Mouse (Mus musculus): ENCODE data around the gene Usb1. TPM values are rescaled to one million over a fixed set of nuclear protein-coding genes. Genes with fewer than 3 reads are reported as not detected.

Gene Usb1
- polyA plus RNA-seq, 1 experiment from 2014 or later = 37.4 TPM

- 83% methylated on average over 3 of the region's 3 CpGs for WGBS
Measured at GRCm38 (mm10) chr8:95381595-95381994, 49.5 kb downstream of the Usb1 start.

GRCm38 (mm10) chr8:95384501-95384900 lies 52.4 kb downstream of the Usb1 start:
- no peaks in the 10 kb centered on the region for H3K9me3 ChIP-seq

More at GRCm38 (mm10) chr8:95381595-95381994, 49.5 kb downstream of the Usb1 start:
- no peak overlapping the region for H3K9ac ChIP-seq
- no peak for ATAC-seq (replicated peaks)
- no peaks in the 10 kb centered on the region for H3K36me3 ChIP-seq (replicated peaks)
- H3K4me2 ChIP-seq = no peak overlapping the region
- no peaks in the 10 kb centered on the region for H3K4me1 ChIP-seq
- H3K4me3 ChIP-seq = no peak overlapping the region
- H3K27ac ChIP-seq = no peak overlapping the region
- H3K27me3 ChIP-seq (replicated peaks) = no peaks in the 10 kb centered on the region
- H3K9me3 ChIP-seq = no peaks in the 10 kb centered on the region

GRCm38 (mm10) chr8:95386037-95386436 lies 54.0 kb downstream of the Usb1 start:
- no peak for ATAC-seq (replicated peaks)
- Histone ChIP-seq H3K4me2 (no peak overlapping the region), H3K4me3 (no peak overlapping the region), H3K4me1 (no peaks in the 10 kb centered on the region), H3K9ac (no peak overlapping the region), H3K9me3 (no peaks in the 10 kb centered on the region), H3K27ac (no peak overlapping the region), H3K27me3 (replicated peaks) (no peaks in the 10 kb centered on the region), H3K36me3 (replicated peaks) (no peaks in the 10 kb centered on the region)
- WGBS = 85% methylated on average over 5 of the region's 5 CpGs

More at GRCm38 (mm10) chr8:95384501-95384900, 52.4 kb downstream of the Usb1 start:
- no peak overlapping the region for H3K4me3 ChIP-seq
- no peak overlapping the region for H3K4me2 ChIP-seq
- no peak for ATAC-seq (replicated peaks)
- H3K27me3 ChIP-seq (replicated peaks) = no peaks in the 10 kb centered on the region
- H3K36me3 ChIP-seq (replicated peaks) = no peaks in the 10 kb centered on the region
- H3K27ac ChIP-seq = no peak overlapping the region
- no peak overlapping the region for H3K9ac ChIP-seq
- 90% methylated on average over 3 of the region's 3 CpGs for WGBS
- H3K4me1 ChIP-seq = no peaks in the 10 kb centered on the region

GRCm38 (mm10) chr8:95387221-95387620 lies 55.1 kb downstream of the Usb1 start:
- Histone ChIP-seq H3K27ac (no peak overlapping the region), H3K9ac (no peak overlapping the region), H3K9me3 (no peaks in the 10 kb centered on the region), H3K4me2 (no peak overlapping the region), H3K4me1 (no peaks in the 10 kb centered on the region), H3K36me3 (replicated peaks) (no peaks in the 10 kb centered on the region), H3K27me3 (replicated peaks) (no peaks in the 10 kb centered on the region), H3K4me3 (no peak overlapping the region)
- WGBS = 89% methylated on average over 10 of the region's 10 CpGs
- ATAC-seq (replicated peaks) = no peak

- Histone ChIP-seq H3K4me2 (no peak overlapping the region), H3K27ac (no peak overlapping the region), H3K9ac (no peak overlapping the region), H3K27me3 (replicated peaks) (no peaks in the 10 kb centered on the region), H3K9me3 (no peaks in the 10 kb centered on the region), H3K4me3 (no peak overlapping the region), H3K36me3 (replicated peaks) (no peaks in the 10 kb centered on the region), H3K4me1 (no peaks in the 10 kb centered on the region)
- 74% methylated on average over 7 of the region's 7 CpGs for WGBS
- ATAC-seq (replicated peaks) = no peak
Measured at GRCm38 (mm10) chr8:95387936-95388335, 55.9 kb downstream of the Usb1 start.

- 79% methylated on average over 4 of the region's 4 CpGs for WGBS
- Histone ChIP-seq H3K27me3 (replicated peaks) (no peaks in the 10 kb centered on the region), H3K4me2 (no peak overlapping the region), H3K9ac (no peak overlapping the region), H3K4me3 (no peak overlapping the region), H3K27ac (no peak overlapping the region), H3K9me3 (no peaks in the 10 kb centered on the region), H3K4me1 (no peaks in the 10 kb centered on the region), H3K36me3 (replicated peaks) (no peaks in the 10 kb centered on the region)
- no peak for ATAC-seq (replicated peaks)
Measured at GRCm38 (mm10) chr8:95390312-95390711, 58.2 kb downstream of the Usb1 start.

- Histone ChIP-seq H3K4me1 (no peaks in the 10 kb centered on the region), H3K9ac (no peak overlapping the region), H3K4me3 (no peak overlapping the region), H3K36me3 (replicated peaks) (no peaks in the 10 kb centered on the region), H3K27me3 (replicated peaks) (no peaks in the 10 kb centered on the region), H3K4me2 (no peak overlapping the region), H3K9me3 (no peaks in the 10 kb centered on the region), H3K27ac (no peak overlapping the region)
- ATAC-seq (replicated peaks) = no peak
- 83% methylated on average over 7 of the region's 7 CpGs for WGBS
Measured at GRCm38 (mm10) chr8:95391101-95391500, 59.0 kb downstream of the Usb1 start.

GRCm38 (mm10) chr8:95392604-95393003 lies 60.5 kb downstream of the Usb1 start:
- Histone ChIP-seq H3K4me2 (no peak overlapping the region), H3K9ac (no peak overlapping the region), H3K27me3 (replicated peaks) (no peaks in the 10 kb centered on the region), H3K27ac (no peak overlapping the region), H3K9me3 (no peaks in the 10 kb centered on the region), H3K4me3 (no peak overlapping the region), H3K4me1 (0 out of 2 replicates have a peak, but pooled peaks cover 6% of the 10 kb centered on the region), H3K36me3 (replicated peaks) (no peaks in the 10 kb centered on the region)
- WGBS = 75% methylated on average over 5 of the region's 5 CpGs
- ATAC-seq (replicated peaks) = no peak

- Histone ChIP-seq H3K27ac (no peak overlapping the region), H3K9me3 (no peaks in the 10 kb centered on the region), H3K4me2 (no peak overlapping the region), H3K27me3 (replicated peaks) (no peaks in the 10 kb centered on the region), H3K4me1 (0 out of 2 replicates have a peak, but pooled peaks cover 6% of the 10 kb centered on the region), H3K9ac (no peak overlapping the region), H3K36me3 (replicated peaks) (no peaks in the 10 kb centered on the region), H3K4me3 (no peak overlapping the region)
- ATAC-seq (replicated peaks) = no peak
- WGBS = 49% methylated on average over 8 of the region's 8 CpGs
Measured at GRCm38 (mm10) chr8:95395186-95395918, 63.3 kb downstream of the Usb1 start.

GRCm38 (mm10) chr8:95396752-95397151 lies 64.7 kb downstream of the Usb1 start:
- H3K9me3 ChIP-seq = no peaks in the 10 kb centered on the region
- no peaks in the 10 kb centered on the region for H3K36me3 ChIP-seq (replicated peaks)
- 74% methylated on average over 11 of the region's 11 CpGs for WGBS
- H3K9ac ChIP-seq = no peak overlapping the region
- H3K27me3 ChIP-seq (replicated peaks) = no peaks in the 10 kb centered on the region
- H3K27ac ChIP-seq = no peak overlapping the region
- H3K4me2 ChIP-seq = no peak overlapping the region
- 0 out of 2 replicates have a peak, but pooled peaks cover 6% of the 10 kb centered on the region for H3K4me1 ChIP-seq
- no peak overlapping the region for H3K4me3 ChIP-seq
- ATAC-seq (replicated peaks) = no peak

Other genes starting within 250 kb of the Usb1 start
- 29.8 and 33.9 TPM in 2 replicates for gene Kifc3, start 129.5 kb upstream of the Usb1 start, polyA plus RNA-seq (2015; fragmentation: Nextera tagmentation; extraction: Ambion mirVana)
- 0.57 and 0.58 TPM in 2 replicates for gene Cngb1, start 25.7 kb upstream of the Usb1 start, polyA plus RNA-seq (2015; fragmentation: Nextera tagmentation; extraction: Ambion mirVana)
- gene Tepp, start 21.7 kb upstream of the Usb1 start, polyA plus RNA-seq (2015; fragmentation: Nextera tagmentation; extraction: Ambion mirVana) = 1.8 and 2.2 TPM in 2 replicates
- gene Zfp319, start 334 bp upstream of the Usb1 start, polyA plus RNA-seq (2015; fragmentation: Nextera tagmentation; extraction: Ambion mirVana) = 19.0 and 19.1 TPM in 2 replicates
- gene Mmp15, start 20.0 kb downstream of the Usb1 start, polyA plus RNA-seq (2015; fragmentation: Nextera tagmentation; extraction: Ambion mirVana) = 18.1 and 18.7 TPM in 2 replicates
- 120 and 121 TPM in 2 replicates for gene Cfap20, start 102.6 kb downstream of the Usb1 start, polyA plus RNA-seq (2015; fragmentation: Nextera tagmentation; extraction: Ambion mirVana)
- 9.8 and 10.2 TPM in 2 replicates for gene Csnk2a2, start 157.8 kb downstream of the Usb1 start, polyA plus RNA-seq (2015; fragmentation: Nextera tagmentation; extraction: Ambion mirVana)
- 1.2 and 1.3 TPM in 2 replicates for gene Ccdc113, start 201.8 kb downstream of the Usb1 start, polyA plus RNA-seq (2015; fragmentation: Nextera tagmentation; extraction: Ambion mirVana)
- gene Prss54, start 244.1 kb downstream of the Usb1 start, polyA plus RNA-seq (2015; fragmentation: Nextera tagmentation; extraction: Ambion mirVana) = not detected in 2 replicates

Measured in midbrain, embryonic 15.5 days (tissue).